Mouse (Mus musculus) small intestine, adult 2 months (tissue): ENCODE measurements around the gene Dus2. TPM values are rescaled to one million over a fixed set of nuclear protein-coding genes. Genes with fewer than 3 reads are reported as not detected.

Experiments used
- H3K27ac ChIP-seq: fragments of 200-500 bp; 2 replicates; pipeline ENCODE4 v1.5.1; 2012; ENCODE audit warnings: low read depth, low read length, control low read depth, inconsistent platforms; ENCODE audit not compliant: insufficient read depth
- H3K27me3 ChIP-seq: fragments of 200-500 bp; 2 replicates; pipeline ENCODE4 v1.6.1; 2012; ENCODE audit warnings: mild to moderate bottlenecking, moderate library complexity, low read length, inconsistent platforms; ENCODE audit not compliant: control insufficient read depth, insufficient read depth
- H3K36me3 ChIP-seq: fragments of 200-500 bp; 2 replicates; pipeline ENCODE4 v1.6.1; 2012; ENCODE audit warnings: mild to moderate bottlenecking, low read length, control low read depth, inconsistent platforms; ENCODE audit not compliant: control insufficient read depth, insufficient read depth
- H3K4me1 ChIP-seq: fragments of 200-500 bp; 2 replicates; pipeline ENCODE4 v1.6.1; 2012; ENCODE audit warnings: low read length, inconsistent platforms, mixed read lengths; ENCODE audit not compliant: control insufficient read depth, insufficient read depth, insufficient read length
- H3K4me3 ChIP-seq: fragments of 200-500 bp; 2 replicates; pipeline ENCODE4 v1.5.1; 2012; ENCODE audit warnings: low read depth, mild to moderate bottlenecking, control low read depth, inconsistent platforms, low read length, moderate library complexity
- CTCF ChIP-seq: fragments of 200-500 bp; IDR thresholded peaks from 2 replicates; pipeline ENCODE4 v1.5.1; 2012; ENCODE audit warnings: low read depth, mild to moderate bottlenecking, control low read depth, inconsistent platforms, low read length, moderate library complexity, mixed read lengths; ENCODE audit not compliant: insufficient replicate concordance, insufficient read length; ENCODE audit errors: extremely low read depth
- POLR2A ChIP-seq: fragments of 200-500 bp; IDR thresholded peaks from 2 replicates; pipeline ENCODE4 v1.6.1; 2012; ENCODE audit warnings: low read depth, mild to moderate bottlenecking, control low read depth, inconsistent platforms, low read length, moderate library complexity
- WGBS: fragments of 180-500 bp; shearing (Covaris S2); methylation state at CpG from one replicate; pipeline ENCODE4 v1.1.7; 2018; 5-methylcytosine and 5-hydroxymethylcytosine counted together
- polyA plus RNA-seq: library from polyadenylated mRNA; depleted of rRNA; stranded (reverse); fragments of >200 nt; gene quantifications from 2 replicates; pipeline ENCODE4 v1.2.3, GENCODE M21; 2012; rRNA removed

The Dus2 gene
- 2.5 and 5.2 TPM in 2 replicates for polyA plus RNA-seq

GRCm38 (mm10) chr8:105990856-105991387 is at the start of gene Dus2:
TSS of gene Dus2 (plus strand) at chr8:105991337.
- 9% methylated on average over 15 of the region's 15 CpGs for WGBS
- Histone ChIP-seq H3K36me3 (no peaks in the 10 kb centered on the region), H3K27me3 (no peaks in the 10 kb centered on the region), H3K27ac (peak within 1 kb of the TSS; percentile 19; the same call in 1 of the 2 replicates), H3K4me3 (peak within 1 kb of the TSS; percentile 6; the same call in 1 of the 2 replicates), H3K4me1 (peaks cover 2% of the 10 kb centered on the region; the same call in 1 of the 2 replicates)
- TF ChIP-seq CTCF, result peak; percentile 88
- no peak for TF ChIP-seq POLR2A

DNA sequence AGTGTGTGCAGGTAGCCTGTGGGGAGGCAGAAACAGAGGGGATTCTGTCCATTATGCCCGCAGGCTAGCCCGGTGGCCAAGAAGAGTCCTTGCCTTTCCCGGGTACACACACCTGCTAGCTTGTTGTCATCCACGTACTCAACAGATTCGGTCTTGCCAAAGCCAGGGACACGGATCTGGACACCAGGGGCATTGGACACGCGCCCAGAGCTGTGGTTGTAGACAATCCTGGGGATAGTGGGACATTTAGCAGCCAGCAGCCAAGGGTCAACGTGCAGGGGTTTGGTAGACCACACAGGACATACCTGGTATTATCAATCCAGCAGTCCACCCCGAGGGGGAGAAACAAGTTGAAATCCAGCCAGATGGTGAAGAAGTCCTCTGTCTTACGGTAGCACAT is 49.1 kb upstream of the Dus2 start:
- no peaks in the 10 kb centered on the region for H3K36me3 ChIP-seq
- H3K27ac ChIP-seq, result no peak overlapping the region
- WGBS, result 84% methylated on average over 11 of the region's 11 CpGs

GRCm38 (mm10) chr8:105942542-105942941 is 48.6 kb upstream of the Dus2 start:
- no peak for TF ChIP-seq POLR2A
- Histone ChIP-seq H3K27ac (no peak overlapping the region), H3K4me3 (no peak overlapping the region), H3K36me3 (no peaks in the 10 kb centered on the region), H3K4me1 (peaks cover 3% of the 10 kb centered on the region; the same call in 1 of the 2 replicates), H3K27me3 (no peaks in the 10 kb centered on the region)
- 83% methylated on average over 5 of the region's 5 CpGs for WGBS

More for the DNA sequence above, 49.1 kb upstream of the Dus2 start:
- no peaks in the 10 kb centered on the region for H3K27me3 ChIP-seq
- peaks cover 3% of the 10 kb centered on the region; the same call in 1 of the 2 replicates for H3K4me1 ChIP-seq
- TF ChIP-seq CTCF (no peak), POLR2A (no peak)
- no peak overlapping the region for H3K4me3 ChIP-seq

- H3K4me1 ChIP-seq, result peaks cover under 1% of the 10 kb centered on the region; the same call in 1 of the 2 replicates
- no peaks in the 10 kb centered on the region for H3K27me3 ChIP-seq
- no peaks in the 10 kb centered on the region for H3K36me3 ChIP-seq
- H3K27ac ChIP-seq, result no peak within 1 kb of the TSS
- TF ChIP-seq POLR2A (no peak), CTCF (no peak)
- H3K4me3 ChIP-seq, result no peak within 1 kb of the TSS
- WGBS, result 73% methylated on average over 8 of the region's 8 CpGs
Observed at GRCm38 (mm10) chr8:105943321-105943739, 47.8 kb upstream of the Dus2 start, which contains the start of gene Lcat. TSS of gene Lcat (minus strand) at chr8:105943382.

DNA sequence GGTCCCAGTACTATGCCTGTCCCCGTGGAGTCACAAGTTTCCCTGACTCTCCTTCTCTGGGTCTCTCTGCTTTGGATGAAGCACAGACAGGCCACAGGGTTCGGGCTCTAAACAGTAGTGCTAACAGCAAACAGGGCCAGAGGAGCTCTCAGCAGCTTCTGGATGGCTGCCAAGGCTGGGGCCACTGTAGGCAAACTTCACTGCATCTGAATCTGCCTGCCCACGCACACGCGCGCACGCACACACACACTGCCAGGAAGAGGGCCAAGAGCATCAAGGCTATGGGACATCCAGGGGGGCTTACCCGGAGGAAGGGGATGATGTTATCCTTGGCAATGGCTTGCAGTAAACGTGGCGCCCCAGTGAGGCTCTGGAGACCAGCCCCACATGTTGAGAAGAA is 41.8 kb upstream of the Dus2 start:
- no peak overlapping the region for H3K4me3 ChIP-seq
- H3K36me3 ChIP-seq, result peaks cover 2% of the 10 kb centered on the region
- no peak for TF ChIP-seq POLR2A
- WGBS, result 40% methylated on average over 10 of the region's 10 CpGs
- H3K27me3 ChIP-seq, result no peaks in the 10 kb centered on the region
- H3K4me1 ChIP-seq, result 0 out of 2 replicates have a peak, but pooled peaks cover 2% of the 10 kb centered on the region
- H3K27ac ChIP-seq, result no peak overlapping the region

GRCm38 (mm10) chr8:105951057-105951659 is 40.0 kb upstream of the Dus2 start:
- peak overlapping the region; percentile 49 for H3K27ac ChIP-seq
- no peak overlapping the region for H3K4me3 ChIP-seq
- 0 out of 2 replicates have a peak, but pooled peaks cover 2% of the 10 kb centered on the region for H3K4me1 ChIP-seq
- 25% methylated on average over 7 of the region's 7 CpGs for WGBS
- TF ChIP-seq CTCF (no peak), POLR2A (no peak)
- no peaks in the 10 kb centered on the region for H3K27me3 ChIP-seq
- H3K36me3 ChIP-seq, result peaks cover 2% of the 10 kb centered on the region

- TF ChIP-seq POLR2A, result no peak
- no peak for TF ChIP-seq CTCF
- no peak overlapping the region for H3K27ac ChIP-seq
- no peak overlapping the region for H3K4me3 ChIP-seq
- WGBS, result 84% methylated on average over 4 of the region's 4 CpGs
- H3K36me3 ChIP-seq, result no peaks in the 10 kb centered on the region; the same call in 1 of the 2 replicates
- H3K4me1 ChIP-seq, result peaks cover 13% of the 10 kb centered on the region
- H3K27me3 ChIP-seq, result no peaks in the 10 kb centered on the region
Observed at GRCm38 (mm10) chr8:105956556-105956955, 34.6 kb upstream of the Dus2 start.
